Mouse (Mus musculus) bone marrow, adult 2 months (tissue): ENCODE data around the gene Vmn1r200.

Source experiments
- CTCF ChIP-seq: fragments of 200-500 bp; IDR thresholded peaks from 2 replicates; pipeline ENCODE4 v1.5.1; 2011; ENCODE audit warnings: low read length, control low read depth; ENCODE audit not compliant: control insufficient read depth, insufficient read depth
- POLR2A ChIP-seq: fragments of 200-500 bp; IDR thresholded peaks from 2 replicates; pipeline ENCODE4 v1.6.1; 2011; ENCODE audit warnings: low read depth, mild to moderate bottlenecking, control low read depth, low read length, borderline replicate concordance; ENCODE audit not compliant: control insufficient read depth

- no peak for TF ChIP-seq CTCF
- TF ChIP-seq POLR2A = no peak
Observed at GRCm38 (mm10) chr13:22379518-22379917, 10.7 kb upstream of the Vmn1r200 start, which contains the start of gene Vmn1r199.
